In the genomic region with DNA sequence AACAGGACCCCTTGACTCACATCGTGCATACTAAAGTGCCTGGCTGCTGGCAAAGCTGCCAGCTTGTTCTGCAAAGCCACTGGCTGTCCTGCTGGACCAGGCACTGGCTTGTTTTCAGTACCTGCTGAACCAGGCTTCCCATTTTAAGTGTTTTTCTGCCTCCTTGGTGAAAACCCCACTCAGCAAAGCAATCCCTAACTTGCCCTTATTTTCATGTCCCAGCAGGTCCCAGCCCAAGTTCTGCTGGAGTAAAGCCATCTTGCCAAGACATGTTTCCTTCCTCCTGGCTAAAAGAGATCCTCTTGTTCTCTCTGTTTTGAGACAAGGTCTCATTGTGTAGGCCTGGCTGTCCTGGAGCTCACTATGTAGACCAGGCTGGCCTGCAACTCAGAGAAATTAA, we compare ENCODE assay signal across 10 mouse cellular contexts. TPM values are rescaled to one million over a fixed set of nuclear protein-coding genes. Genes with fewer than 3 reads are reported as not detected.
A peak's percentile ranks its signal among the peaks of the same experiment; 100 is the strongest.
DNase-seq lines count a peak whose midpoint lies in the region; ATAC-seq and TF ChIP-seq lines count a peak whose summit lies in the region.
"Had no signal": no experiment of that assay in that cellular context is flagged by ENCODE, and none has a peak within 500 bp of the region (broad histone marks: within the 10 kb centered on the region; RNA-seq: fewer than 3 reads in every experiment).

No protein-coding gene starts in this region.

- no peak for TF ChIP-seq CTCF in lung, embryonic 14.5 days (IDR thresholded peaks at IDR 0.05; ENCODE audit: low read depth)
- no peak for TF ChIP-seq CTCF in lung, adult 2 months (IDR thresholded peaks at IDR 0.05; ENCODE audit: insufficient read depth, low read length)

- H3K9me3 ChIP-seq in forebrain, embryonic 15.5 days, result no peaks in the 10 kb centered on the region
- no peaks in the 10 kb centered on the region for H3K9me3 ChIP-seq in forebrain, embryonic 11.5 days (ENCODE audit: control insufficient read depth, low read length)
- no peaks in the 10 kb centered on the region for H3K9me3 ChIP-seq in lung, embryonic 14.5 days (ENCODE audit: low read depth, low read length)
- no peaks in the 10 kb centered on the region for H3K9me3 ChIP-seq in neural tube, embryonic 14.5 days (ENCODE audit: control insufficient read depth, low read length)

- no peak for ATAC-seq in forebrain, embryonic 15.5 days (replicated peaks)
- ATAC-seq in forebrain, embryonic 11.5 days (replicated peaks; ENCODE audit: low FRiP score), result no peak
- ATAC-seq in lung, embryonic 14.5 days (ENCODE audit: insufficient read depth), result no peak
- ATAC-seq in neural tube, embryonic 14.5 days (ENCODE audit: low read depth), result no peak
- ATAC-seq in activated CD4-positive, CD25-positive, alpha-beta regulatory T cell, adult 4 months, result no peak

- no peak overlapping the region for H3K4me2 ChIP-seq in forebrain, embryonic 15.5 days (replicated peaks)
- no peak overlapping the region for H3K4me2 ChIP-seq in forebrain, embryonic 11.5 days (ENCODE audit: low read depth, low read length, severe bottlenecking)
- peak overlapping the region; percentile 74; the same call in 1 of the 2 replicates for H3K4me2 ChIP-seq in lung, embryonic 14.5 days
- H3K4me2 ChIP-seq in neural tube, embryonic 14.5 days (ENCODE audit: low read depth, low read length), result peak overlapping the region; percentile 95; the same call in 1 of the 2 replicates

- WGBS in forebrain, embryonic 15.5 days, result 97% methylated on average over 1 of the region's 1 CpGs
- 92% methylated on average over 1 of the region's 1 CpGs for WGBS in forebrain, embryonic 11.5 days
- WGBS in lung, embryonic 14.5 days, result 88% methylated on average over 1 of the region's 1 CpGs
- WGBS in lung, adult 2 months, result 89% methylated on average over 1 of the region's 1 CpGs
- WGBS in neural tube, embryonic 14.5 days, result 90% methylated on average over 1 of the region's 1 CpGs

- no peak for DNase-seq in forebrain, embryonic 11.5 days (ENCODE audit: low spot score)
- no peak for DNase-seq in lung, embryonic 14.5 days
- no peak for DNase-seq in lung, adult 2 months
- DNase-seq in gonadal fat pad, adult 2 months (ENCODE audit: low read depth), result peak; percentile 81
- DNase-seq in testis, postnatal 10 days (ENCODE audit: low spot score), result no peak
- DNase-seq: cerebellum, adult 9-11 months had no signal

- H3K36me3 ChIP-seq in forebrain, embryonic 15.5 days, result peaks cover 47% of the 10 kb centered on the region
- H3K36me3 ChIP-seq in forebrain, embryonic 11.5 days (ENCODE audit: control insufficient read depth, insufficient read depth, low read length), result peaks cover 17% of the 10 kb centered on the region
- peaks cover 53% of the 10 kb centered on the region for H3K36me3 ChIP-seq in lung, embryonic 14.5 days (ENCODE audit: insufficient read depth)
- H3K36me3 ChIP-seq in neural tube, embryonic 14.5 days (ENCODE audit: control insufficient read depth, insufficient read depth, low read length), result peaks cover 41% of the 10 kb centered on the region

- no peak overlapping the region for H3K27ac ChIP-seq in forebrain, embryonic 15.5 days (replicated peaks)
- no peak overlapping the region for H3K27ac ChIP-seq in forebrain, embryonic 11.5 days (ENCODE audit: low read depth, low read length)
- H3K27ac ChIP-seq in lung, embryonic 14.5 days (ENCODE audit: low read depth), result no peak overlapping the region
- no peak overlapping the region for H3K27ac ChIP-seq in neural tube, embryonic 14.5 days (ENCODE audit: low read depth, low read length)
- H3K27ac ChIP-seq: kidney, postnatal 0 days had no signal

- H3K9ac ChIP-seq in forebrain, embryonic 15.5 days (replicated peaks), result no peak overlapping the region
- no peak overlapping the region for H3K9ac ChIP-seq in forebrain, embryonic 11.5 days (ENCODE audit: low read length)
- no peak overlapping the region for H3K9ac ChIP-seq in lung, embryonic 14.5 days
- H3K9ac ChIP-seq in neural tube, embryonic 14.5 days (replicated peaks; ENCODE audit: low read depth, low read length), result no peak overlapping the region

- no peaks in the 10 kb centered on the region for H3K27me3 ChIP-seq in forebrain, embryonic 15.5 days
- no peaks in the 10 kb centered on the region for H3K27me3 ChIP-seq in forebrain, embryonic 11.5 days (ENCODE audit: control insufficient read depth, insufficient read depth, low read length)
- H3K27me3 ChIP-seq in lung, embryonic 14.5 days (ENCODE audit: insufficient read depth, low read length), result no peaks in the 10 kb centered on the region
- no peaks in the 10 kb centered on the region for H3K27me3 ChIP-seq in neural tube, embryonic 14.5 days (ENCODE audit: control insufficient read depth, insufficient read depth, low read length)

- peak overlapping the region; percentile 92; the same call in 1 of the 2 replicates for H3K4me3 ChIP-seq in forebrain, embryonic 15.5 days
- no peak overlapping the region for H3K4me3 ChIP-seq in forebrain, embryonic 11.5 days (ENCODE audit: low read depth, low read length)
- H3K4me3 ChIP-seq in lung, embryonic 14.5 days (ENCODE audit: low read depth, low read length), result no peak overlapping the region; the same call in 1 of the 2 replicates
- H3K4me3 ChIP-seq in lung, adult 2 months (replicated peaks; ENCODE audit: extremely low read depth, low read depth, low read length), result no peak overlapping the region
- H3K4me3 ChIP-seq in neural tube, embryonic 14.5 days (ENCODE audit: low read depth, low read length), result no peak overlapping the region

- TF ChIP-seq POLR2A in lung, adult 2 months (IDR thresholded peaks at IDR 0.05; ENCODE audit: borderline replicate concordance, extremely low read depth, low read depth, low read length), result no peak

- peaks cover 30% of the 10 kb centered on the region for H3K4me1 ChIP-seq in forebrain, embryonic 15.5 days
- H3K4me1 ChIP-seq in forebrain, embryonic 11.5 days (replicated peaks; ENCODE audit: control insufficient read depth, insufficient read depth, low read length), result no peaks in the 10 kb centered on the region
- no peaks in the 10 kb centered on the region for H3K4me1 ChIP-seq in lung, embryonic 14.5 days (ENCODE audit: insufficient read depth)
- H3K4me1 ChIP-seq in lung, adult 2 months (ENCODE audit: control insufficient read depth, insufficient read depth, low read length), result peaks cover 7% of the 10 kb centered on the region
- peaks cover 13% of the 10 kb centered on the region for H3K4me1 ChIP-seq in neural tube, embryonic 14.5 days (ENCODE audit: control insufficient read depth, insufficient read depth, low read length)

RNA-seq across cellular contexts. Expression of gene Nop53, which starts 1.6 kb away (rescaled TPM):
- polyA plus RNA-seq in forebrain, embryonic 15.5 days (2015; fragmentation: Nextera tagmentation; extraction: Ambion mirVana), result 144 and 150 TPM in 2 replicates
- polyA plus RNA-seq in forebrain, embryonic 11.5 days (2014; fragmentation: Nextera tagmentation; extraction: Ambion mirVana), result 169 and 174 TPM in 2 replicates
- polyA plus RNA-seq in lung, embryonic 14.5 days (2014; fragmentation: Nextera tagmentation; extraction: Ambion mirVana), result 184 and 187 TPM in 2 replicates
- 119 and 128 TPM in 2 replicates for polyA plus RNA-seq in lung, adult 2 months (2012; rRNA removed)
- 102 and 118 TPM in 2 replicates for polyA plus RNA-seq in gonadal fat pad, adult 2 months (2012; rRNA removed)
- 99.9 and 122 TPM in 2 replicates for polyA plus RNA-seq in neural tube, embryonic 14.5 days (2014; fragmentation: Nextera tagmentation; extraction: Ambion mirVana)
- 100 to 1,000 TPM; 334 to 398 TPM for polyA plus RNA-seq in activated CD4-positive, CD25-positive, alpha-beta regulatory T cell, adult 4 months (2017; shearing (Covaris generic))

RNA-seq across cellular contexts. Expression of gene Selenow, which starts 22.1 kb away (rescaled TPM):
- 1,503 and 1,574 TPM in 2 replicates for polyA plus RNA-seq in forebrain, embryonic 15.5 days (2015; fragmentation: Nextera tagmentation; extraction: Ambion mirVana)
- polyA plus RNA-seq in forebrain, embryonic 11.5 days (2014; fragmentation: Nextera tagmentation; extraction: Ambion mirVana), result 944 and 965 TPM in 2 replicates
- polyA plus RNA-seq in lung, embryonic 14.5 days (2014; fragmentation: Nextera tagmentation; extraction: Ambion mirVana), result 909 and 927 TPM in 2 replicates
- 480 and 641 TPM in 2 replicates for polyA plus RNA-seq in lung, adult 2 months (2012; rRNA removed)
- polyA plus RNA-seq in gonadal fat pad, adult 2 months (2012; rRNA removed), result 363 and 392 TPM in 2 replicates
- 1,481 and 1,546 TPM in 2 replicates for polyA plus RNA-seq in neural tube, embryonic 14.5 days (2014; fragmentation: Nextera tagmentation; extraction: Ambion mirVana)
- polyA plus RNA-seq in activated CD4-positive, CD25-positive, alpha-beta regulatory T cell, adult 4 months (2017; shearing (Covaris generic)), result 100 to 1,000 TPM; 824 to 866 TPM

RNA-seq across cellular contexts. Expression of gene Ehd2, which starts 23.1 kb away (rescaled TPM):
- 3.7 and 5.0 TPM in 2 replicates for polyA plus RNA-seq in forebrain, embryonic 15.5 days (2015; fragmentation: Nextera tagmentation; extraction: Ambion mirVana)
- 10.4 and 11.3 TPM in 2 replicates for polyA plus RNA-seq in forebrain, embryonic 11.5 days (2014; fragmentation: Nextera tagmentation; extraction: Ambion mirVana)
- 61.2 and 67.5 TPM in 2 replicates for polyA plus RNA-seq in lung, embryonic 14.5 days (2014; fragmentation: Nextera tagmentation; extraction: Ambion mirVana)
- polyA plus RNA-seq in lung, adult 2 months (2012; rRNA removed), result 219 and 232 TPM in 2 replicates
- polyA plus RNA-seq in gonadal fat pad, adult 2 months (2012; rRNA removed), result 251 and 304 TPM in 2 replicates
- polyA plus RNA-seq in neural tube, embryonic 14.5 days (2014; fragmentation: Nextera tagmentation; extraction: Ambion mirVana), result 3.2 and 5.5 TPM in 2 replicates
- under 1 TPM; 0.07 to 0.11 TPM for polyA plus RNA-seq in activated CD4-positive, CD25-positive, alpha-beta regulatory T cell, adult 4 months (2017; shearing (Covaris generic))

Comparison
In these comparisons a context has a peak if more than half of its experiments do, and no peak if none do; other contexts are left out.
1. H3K4me2 ChIP-seq: peak in lung, embryonic 14.5 days (single experiment) and neural tube, embryonic 14.5 days (single experiment); none in forebrain, embryonic 15.5 days (single experiment) and forebrain, embryonic 11.5 days (single experiment).